Mouse (Mus musculus) brain, embryonic 14.5 days (tissue): Measurements from ENCODE around the gene Plekha6.

ENCODE experiments used
- CTCF ChIP-seq: fragments of 200-500 bp; IDR thresholded peaks from 2 replicates; pipeline ENCODE4 v1.5.1; 2012; ENCODE audit warnings: inconsistent platforms, mild to moderate bottlenecking, moderate library complexity, borderline replicate concordance; ENCODE audit not compliant: insufficient read depth, insufficient read length; ENCODE audit errors: extremely low read depth
- POLR2A ChIP-seq: fragments of 200-500 bp; IDR thresholded peaks from 2 replicates; pipeline ENCODE4 v1.6.1; 2012; ENCODE audit warnings: mild to moderate bottlenecking, inconsistent platforms, borderline replicate concordance; ENCODE audit not compliant: poor library complexity, insufficient read depth, insufficient read length, severe bottlenecking; ENCODE audit errors: extremely low read depth

GRCm38 (mm10) chr1:133332656-133333430, 168.8 kb downstream of the Plekha6 start:
- no peak for TF ChIP-seq CTCF
- TF ChIP-seq POLR2A = no peak
